Mouse (Mus musculus) liver, embryonic 12.5 days (tissue): ENCODE measurements around the gene Efcab5. TPM values are rescaled to one million over a fixed set of nuclear protein-coding genes. Genes with fewer than 3 reads are reported as not detected.
"Not testable (repeated sequence)": the region's sequence is repeated elsewhere in the genome, so short reads cannot be mapped to it uniquely, and the experiment has no call there.

Source experiments
- ATAC-seq: fragments of 200-750 bp; cut with Nextera tagmentation; 2 replicates; pipeline ENCODE4 v1.8.0; 2017; ENCODE audit warnings: moderate number of reproducible peaks, mild to moderate bottlenecking, moderate library complexity
- H3K27ac ChIP-seq: fragments of 300-500 bp; sonication (generic); 2 replicates; pipeline ENCODE4 v1.5.1; 2016; ENCODE audit warnings: mild to moderate bottlenecking
- H3K27me3 ChIP-seq: fragments of 300-500 bp; sonication (generic); replicated peaks from 2 replicates; pipeline ENCODE4 v1.6.1; 2016; ENCODE audit warnings: mild to moderate bottlenecking, moderate library complexity
- H3K36me3 ChIP-seq: fragments of 300-500 bp; sonication (generic); 2 replicates; pipeline ENCODE4 v1.6.1; 2016; ENCODE audit warnings: mild to moderate bottlenecking, moderate library complexity
- H3K4me1 ChIP-seq: fragments of 300-500 bp; sonication (generic); 2 replicates; pipeline ENCODE4 v1.6.1; 2016
- H3K4me2 ChIP-seq: fragments of 300-500 bp; sonication (generic); 2 replicates; pipeline ENCODE4 v1.6.1; 2016; ENCODE audit warnings: mild to moderate bottlenecking, moderate library complexity
- H3K4me3 ChIP-seq: fragments of 300-500 bp; sonication (generic); 2 replicates; pipeline ENCODE4 v1.5.1; 2016; ENCODE audit warnings: mild to moderate bottlenecking, moderate library complexity
- H3K9ac ChIP-seq: fragments of 300-500 bp; sonication (generic); 2 replicates; pipeline ENCODE4 v1.6.1; 2016; ENCODE audit warnings: mild to moderate bottlenecking, moderate library complexity
- H3K9me3 ChIP-seq: fragments of 300-500 bp; sonication (generic); replicated peaks from 2 replicates; pipeline ENCODE4 v1.6.1; 2016; ENCODE audit warnings: mild to moderate bottlenecking, moderate library complexity
- WGBS: fragments of 180-500 bp; shearing (Covaris S2); methylation state at CpG from one replicate; pipeline ENCODE4 v1.1.7; 2016; ENCODE audit not compliant: insufficient replicate concordance; 5-methylcytosine and 5-hydroxymethylcytosine counted together
- polyA plus RNA-seq: library from polyadenylated mRNA; unstranded; fragments of >200 nt; fragmentation: Nextera tagmentation; extraction: Ambion mirVana; gene quantifications from 2 replicates; pipeline ENCODE4 v1.2.1, GENCODE M21; 2016

Efcab5 gene
- polyA plus RNA-seq, 1 experiment from 2014 or later = 0.17 TPM

DNA sequence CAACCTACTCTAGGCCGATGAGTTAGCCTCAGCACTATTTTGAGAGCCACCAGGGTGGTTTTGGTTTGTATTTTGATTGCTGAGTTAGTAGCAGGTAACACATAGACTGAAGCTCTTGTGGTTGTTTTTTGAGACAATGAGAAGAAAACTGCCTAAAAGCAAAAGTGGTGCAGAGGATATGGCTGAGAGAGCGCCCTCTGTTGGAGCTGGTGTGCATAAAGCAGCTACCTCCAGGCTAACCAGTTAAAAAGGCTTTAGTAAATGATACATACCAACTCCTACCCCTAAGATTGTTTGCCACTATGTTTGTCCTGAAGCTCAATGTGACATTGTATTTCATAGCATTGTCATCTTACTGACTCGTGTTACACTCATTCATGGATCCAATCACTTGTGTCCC is 56.2 kb downstream of the Efcab5 start:
- Histone ChIP-seq H3K9me3 (no peaks in the 10 kb centered on the region), H3K27me3 (no peaks in the 10 kb centered on the region), H3K4me1 (no peaks in the 10 kb centered on the region), H3K9ac (no peak overlapping the region), H3K27ac (no peak overlapping the region), H3K36me3 (no peaks in the 10 kb centered on the region), H3K4me3 (no peak overlapping the region), H3K4me2 (no peak overlapping the region)
- 49% methylated on average over 3 of the region's 3 CpGs for WGBS
- no peak for ATAC-seq

GRCm38 (mm10) chr11:77128562-77128961 is 60.2 kb downstream of the Efcab5 start:
- no peaks in the 10 kb centered on the region for H3K36me3 ChIP-seq
- no peaks in the 10 kb centered on the region for H3K27me3 ChIP-seq
- no peaks in the 10 kb centered on the region for H3K4me1 ChIP-seq
- no peak overlapping the region for H3K27ac ChIP-seq
- no peak overlapping the region for H3K9ac ChIP-seq
- WGBS = 80% methylated on average over 3 of the region's 3 CpGs
- no peaks in the 10 kb centered on the region for H3K9me3 ChIP-seq
- no peak overlapping the region for H3K4me2 ChIP-seq
- H3K4me3 ChIP-seq = no peak overlapping the region
- ATAC-seq = no peak

DNA sequence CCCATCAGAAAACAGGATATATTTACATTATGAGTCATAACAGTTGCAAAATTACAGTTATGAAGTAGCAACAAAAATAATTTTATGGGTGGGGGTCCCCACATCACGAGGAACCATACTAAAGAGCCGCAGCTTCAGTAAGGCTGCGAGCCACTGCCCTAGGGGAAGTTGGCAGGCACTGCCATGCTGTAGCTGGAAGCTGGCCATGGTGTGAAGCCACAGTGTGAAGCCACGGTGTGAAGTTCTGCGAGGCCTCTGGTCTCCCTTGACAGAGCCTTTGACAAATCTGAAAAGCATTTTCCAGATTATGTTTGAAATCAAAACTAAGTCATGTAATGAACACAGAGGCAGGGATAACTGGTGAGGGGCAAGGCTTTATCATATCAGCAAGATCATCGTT is 77.6 kb downstream of the Efcab5 start:
- Histone ChIP-seq H3K27ac (no peak overlapping the region), H3K4me3 (no peak overlapping the region), H3K4me1 (no peaks in the 10 kb centered on the region), H3K9ac (no peak overlapping the region), H3K36me3 (no peaks in the 10 kb centered on the region), H3K9me3 (no peaks in the 10 kb centered on the region), H3K4me2 (no peak overlapping the region), H3K27me3 (no peaks in the 10 kb centered on the region)
- 60% methylated on average over 6 of the region's 6 CpGs for WGBS
- no peak for ATAC-seq

GRCm38 (mm10) chr11:77108442-77108841 is 80.3 kb downstream of the Efcab5 start:
- no peaks in the 10 kb centered on the region for H3K27me3 ChIP-seq
- H3K4me3 ChIP-seq = no peak overlapping the region
- WGBS = 78% methylated on average over 6 of the region's 6 CpGs
- ATAC-seq = no peak
- no peak overlapping the region for H3K4me2 ChIP-seq
- H3K27ac ChIP-seq = no peak overlapping the region
- no peaks in the 10 kb centered on the region for H3K9me3 ChIP-seq
- H3K36me3 ChIP-seq = no peaks in the 10 kb centered on the region
- H3K4me1 ChIP-seq = no peaks in the 10 kb centered on the region
- no peak overlapping the region for H3K9ac ChIP-seq

GRCm38 (mm10) chr11:77107872-77108271 is 80.9 kb downstream of the Efcab5 start:
- 69% methylated on average over 12 of the region's 12 CpGs for WGBS
- H3K9me3 ChIP-seq, H3K4me3 ChIP-seq, H3K27ac ChIP-seq, H3K9ac ChIP-seq, H3K4me2 ChIP-seq, H3K4me1 ChIP-seq, H3K36me3 ChIP-seq, H3K27me3 ChIP-seq, ATAC-seq: not testable (repeated sequence)

DNA sequence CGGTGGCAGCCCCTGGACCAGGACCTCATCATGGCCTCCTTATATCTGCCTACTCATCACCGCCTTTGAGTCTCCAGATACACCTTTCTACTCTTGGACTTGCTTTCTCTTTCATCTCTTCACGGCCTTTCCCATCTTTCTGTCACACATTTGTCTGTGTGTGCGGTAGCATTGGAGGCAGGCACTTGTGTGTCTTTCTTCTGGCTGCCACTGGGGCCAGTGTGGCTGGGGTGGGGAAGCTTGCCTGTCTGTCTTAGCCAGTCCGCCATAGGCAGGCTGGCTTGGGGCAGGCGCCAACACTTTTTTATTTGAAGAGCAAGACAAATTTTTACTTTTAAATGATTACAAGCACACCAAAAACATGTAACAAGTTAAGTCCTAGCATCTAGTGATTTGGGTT is 81.8 kb downstream of the Efcab5 start:
- no peaks in the 10 kb centered on the region for H3K27me3 ChIP-seq
- H3K4me3 ChIP-seq = no peak overlapping the region
- no peaks in the 10 kb centered on the region for H3K36me3 ChIP-seq
- ATAC-seq = no peak
- H3K9ac ChIP-seq = no peak overlapping the region
- no peak overlapping the region for H3K27ac ChIP-seq
- WGBS = 83% methylated on average over 6 of the region's 6 CpGs
- H3K4me2 ChIP-seq = no peak overlapping the region
- no peaks in the 10 kb centered on the region for H3K9me3 ChIP-seq
- H3K4me1 ChIP-seq = no peaks in the 10 kb centered on the region

DNA sequence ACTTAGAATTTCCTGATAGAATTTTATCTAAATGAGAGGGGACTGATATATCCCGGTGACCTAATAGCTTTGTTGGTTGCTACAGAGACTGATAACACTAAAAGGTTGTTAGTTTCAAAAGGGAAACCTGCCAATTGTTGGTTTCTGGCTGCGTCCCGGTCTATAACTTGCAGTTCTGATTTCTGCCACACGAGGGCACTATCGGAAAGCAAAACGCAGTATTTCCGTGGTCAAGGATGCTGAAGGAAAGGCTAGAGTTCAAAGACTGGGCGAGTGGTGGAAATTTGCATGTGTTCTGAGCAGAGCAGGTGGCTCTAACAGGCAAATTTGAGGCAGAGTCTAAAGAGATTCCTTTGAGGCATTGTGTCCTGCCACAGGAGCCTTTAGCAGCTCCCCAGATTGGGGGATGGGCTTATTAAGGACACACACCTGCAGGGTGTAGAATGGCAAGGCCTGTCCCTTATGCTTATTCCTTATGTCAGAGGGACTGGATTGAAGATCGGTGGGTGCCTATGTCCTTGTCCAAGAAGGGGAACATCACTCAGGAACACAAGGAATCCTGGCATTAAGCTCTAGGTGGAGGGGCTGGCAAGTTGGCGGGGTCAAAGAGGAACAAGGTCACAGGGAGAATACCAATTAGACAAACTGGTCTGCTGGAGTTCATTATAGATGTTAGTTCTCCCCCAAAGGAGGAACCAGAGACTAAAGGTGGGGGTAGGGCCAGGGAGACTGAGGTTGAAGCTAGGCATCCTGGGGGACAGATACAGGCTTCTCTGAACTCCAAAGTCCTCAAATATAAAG is 88.4 kb downstream of the Efcab5 start:
- Histone ChIP-seq H3K4me3 (no peak overlapping the region), H3K9ac (no peak overlapping the region), H3K4me2 (no peak overlapping the region), H3K36me3 (no peaks in the 10 kb centered on the region), H3K9me3 (no peaks in the 10 kb centered on the region), H3K27ac (no peak overlapping the region), H3K4me1 (no peaks in the 10 kb centered on the region), H3K27me3 (no peaks in the 10 kb centered on the region)
- WGBS = 11% methylated on average over 10 of the region's 10 CpGs
- no peak for ATAC-seq

DNA sequence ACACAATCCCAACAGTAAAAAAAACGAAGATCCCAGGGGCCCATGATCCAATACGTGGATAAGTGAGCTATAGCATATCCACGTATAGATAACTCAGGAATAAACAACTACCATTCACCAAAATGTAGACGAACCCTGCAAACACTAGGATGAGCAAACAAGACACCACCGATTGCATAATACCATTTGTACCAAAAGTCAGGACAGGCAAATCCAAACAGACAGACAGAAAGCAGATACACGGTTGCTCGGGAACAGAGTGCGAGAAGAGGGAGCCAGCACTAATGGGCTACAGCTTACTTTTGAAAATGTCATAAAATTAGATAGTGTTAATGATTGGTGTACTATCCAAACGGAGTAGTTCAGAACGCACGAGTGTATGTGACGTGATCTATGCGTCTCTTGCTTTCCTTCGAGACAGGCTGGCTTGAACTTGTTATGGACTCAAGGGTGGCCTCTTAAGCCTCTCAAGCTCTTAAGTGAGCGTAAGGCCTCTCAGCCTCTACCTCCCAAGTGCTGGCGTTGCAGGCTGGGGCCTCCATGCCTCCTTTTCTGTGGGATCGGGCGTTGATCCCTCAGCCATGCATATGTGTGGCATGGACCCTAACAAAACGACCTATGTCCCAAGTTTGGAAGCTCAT is 90.3 kb downstream of the Efcab5 start:
- H3K9me3 ChIP-seq = no peaks in the 10 kb centered on the region
- no peak overlapping the region for H3K4me2 ChIP-seq
- no peak overlapping the region for H3K27ac ChIP-seq
- WGBS = 68% methylated on average over 19 of the region's 19 CpGs
- 0 out of 2 replicates have a peak, but pooled peaks cover 3% of the 10 kb centered on the region for H3K4me1 ChIP-seq
- H3K4me3 ChIP-seq = no peak overlapping the region
- H3K9ac ChIP-seq = no peak overlapping the region
- no peak for ATAC-seq
- no peaks in the 10 kb centered on the region for H3K27me3 ChIP-seq
- no peaks in the 10 kb centered on the region for H3K36me3 ChIP-seq

DNA sequence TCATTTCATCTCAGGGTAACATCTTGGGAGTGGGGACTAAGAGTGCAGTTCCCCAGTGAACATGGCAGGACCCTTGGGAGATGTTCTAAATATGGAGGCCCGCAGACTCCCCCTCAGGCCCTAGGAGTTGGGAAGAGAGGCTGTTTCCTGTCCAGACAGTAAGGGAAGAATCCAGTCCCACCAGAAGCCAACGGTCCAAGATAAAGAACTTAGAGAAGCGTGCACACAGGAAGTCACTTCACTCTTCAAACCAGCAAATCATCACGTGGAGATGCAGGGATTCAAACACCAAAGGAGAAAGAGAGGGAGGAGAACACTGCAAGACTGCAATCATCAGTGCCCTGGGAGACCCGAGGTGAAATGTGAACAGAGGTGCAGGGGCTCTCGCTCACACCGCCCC is 91.8 kb downstream of the Efcab5 start:
- Histone ChIP-seq H3K4me3 (no peak overlapping the region), H3K4me2 (no peak overlapping the region), H3K27me3 (no peaks in the 10 kb centered on the region), H3K9ac (no peak overlapping the region), H3K36me3 (no peaks in the 10 kb centered on the region), H3K4me1 (0 out of 2 replicates have a peak, but pooled peaks cover 3% of the 10 kb centered on the region), H3K9me3 (no peaks in the 10 kb centered on the region), H3K27ac (no peak overlapping the region)
- ATAC-seq = no peak
- WGBS = 43% methylated on average over 7 of the region's 7 CpGs

DNA sequence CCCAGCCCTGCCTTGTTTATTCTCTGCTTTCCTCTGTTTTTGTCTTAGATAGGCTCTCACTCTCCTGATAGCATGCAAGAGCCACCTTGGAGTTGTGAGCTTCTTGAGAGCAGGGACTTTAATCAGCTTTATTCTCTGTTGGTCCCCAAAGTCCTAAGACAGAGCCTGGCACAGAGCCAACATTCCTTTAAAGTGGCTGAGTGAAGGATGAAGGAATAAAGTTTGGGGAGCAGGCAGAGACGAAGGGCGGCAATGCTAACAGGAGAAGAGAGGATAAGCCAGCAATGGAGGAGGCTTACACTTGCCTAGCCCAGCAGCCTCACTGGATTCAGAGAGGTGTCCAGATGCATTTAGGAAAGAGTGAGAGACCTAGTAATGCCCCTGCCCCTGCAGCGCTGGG is 92.2 kb downstream of the Efcab5 start:
- no peak for ATAC-seq
- WGBS = 67% methylated on average over 3 of the region's 3 CpGs
- no peaks in the 10 kb centered on the region for H3K9me3 ChIP-seq
- 0 out of 2 replicates have a peak, but pooled peaks cover 3% of the 10 kb centered on the region for H3K4me1 ChIP-seq
- no peak overlapping the region for H3K27ac ChIP-seq
- no peak overlapping the region for H3K9ac ChIP-seq
- no peak overlapping the region for H3K4me3 ChIP-seq
- H3K36me3 ChIP-seq = no peaks in the 10 kb centered on the region
- H3K4me2 ChIP-seq = no peak overlapping the region
- H3K27me3 ChIP-seq = no peaks in the 10 kb centered on the region

- Histone ChIP-seq H3K9ac (no peak overlapping the region), H3K9me3 (no peaks in the 10 kb centered on the region), H3K27ac (no peak overlapping the region), H3K4me1 (0 out of 2 replicates have a peak, but pooled peaks cover 3% of the 10 kb centered on the region), H3K4me3 (no peak overlapping the region), H3K36me3 (no peaks in the 10 kb centered on the region), H3K27me3 (no peaks in the 10 kb centered on the region), H3K4me2 (no peak overlapping the region)
- ATAC-seq = no peak
- WGBS = 61% methylated on average over 10 of the region's 10 CpGs
Observed at GRCm38 (mm10) chr11:77095206-77095605, 93.6 kb downstream of the Efcab5 start.

GRCm38 (mm10) chr11:77094136-77094535 is 94.6 kb downstream of the Efcab5 start:
- Histone ChIP-seq H3K27me3 (no peaks in the 10 kb centered on the region), H3K36me3 (no peaks in the 10 kb centered on the region), H3K9me3 (no peaks in the 10 kb centered on the region), H3K9ac (no peak overlapping the region), H3K4me2 (no peak overlapping the region), H3K27ac (no peak overlapping the region), H3K4me1 (0 out of 2 replicates have a peak, but pooled peaks cover 3% of the 10 kb centered on the region), H3K4me3 (no peak overlapping the region)
- no peak for ATAC-seq
- 56% methylated on average over 8 of the region's 8 CpGs for WGBS
